Mouse (Mus musculus) midbrain, embryonic 10.5 days (tissue): ENCODE results near the gene Nt5m. TPM values are rescaled to one million over a fixed set of nuclear protein-coding genes. Genes with fewer than 3 reads are reported as not detected.
A peak's percentile ranks its signal among the peaks of the same experiment; 100 is the strongest.
"Not testable (repeated sequence)": the region's sequence is repeated elsewhere in the genome, so short reads cannot be mapped to it uniquely, and the experiment has no call there.

Experiments
- DNase-seq: peaks from one replicate; pipeline ENCODE4 v3.0.0-alpha.2; 2017; ENCODE audit warnings: low spot score
- H3K27ac ChIP-seq: fragments of 300-500 bp; sonication (generic); replicated peaks from 2 replicates; pipeline ENCODE4 v1.5.1; 2016; ENCODE audit warnings: mild to moderate bottlenecking
- H3K27me3 ChIP-seq: fragments of 300-500 bp; sonication (generic); 2 replicates; pipeline ENCODE4 v1.6.1; 2016; ENCODE audit warnings: low read depth, mild to moderate bottlenecking; ENCODE audit not compliant: poor library complexity, severe bottlenecking
- H3K36me3 ChIP-seq: fragments of 300-500 bp; sonication (generic); 2 replicates; pipeline ENCODE4 v1.6.1; 2016; ENCODE audit warnings: mild to moderate bottlenecking, moderate library complexity
- H3K4me1 ChIP-seq: fragments of 300-500 bp; sonication (generic); 2 replicates; pipeline ENCODE4 v1.6.1; 2016
- H3K4me3 ChIP-seq: fragments of 300-500 bp; sonication (generic); 2 replicates; pipeline ENCODE4 v1.5.1; 2016; ENCODE audit warnings: mild to moderate bottlenecking, moderate library complexity
- H3K9me3 ChIP-seq: fragments of 300-500 bp; sonication (generic); replicated peaks from 2 replicates; pipeline ENCODE4 v1.6.1; 2016; ENCODE audit warnings: mild to moderate bottlenecking
- WGBS: fragments of 180-500 bp; shearing (Covaris S2); methylation state at CpG from one replicate; pipeline ENCODE4 v1.1.7; 2016; 5-methylcytosine and 5-hydroxymethylcytosine counted together
- polyA plus RNA-seq: library from polyadenylated mRNA; unstranded; fragments of >200 nt; fragmentation: Nextera tagmentation; extraction: Ambion mirVana; gene quantifications from 2 replicates; pipeline ENCODE4 v1.2.1, GENCODE M21; 2016

Nt5m gene
- polyA plus RNA-seq, 1 experiment from 2014 or later, result 40.9 TPM

- Histone ChIP-seq H3K27me3 (no peaks in the 10 kb centered on the region), H3K36me3 (peaks cover 27% of the 10 kb centered on the region), H3K4me1 (peaks cover 25% of the 10 kb centered on the region), H3K9me3 (no peaks in the 10 kb centered on the region), H3K27ac (peak overlapping the region; percentile 99), H3K4me3 (peak overlapping the region; percentile 85)
- no peak for DNase-seq
- 66% methylated on average over 14 of the region's 14 CpGs for WGBS
Observed at GRCm38 (mm10) chr11:59810480-59811158, 28.6 kb upstream of the Nt5m start.

GRCm38 (mm10) chr11:59811211-59811610 is 28.0 kb upstream of the Nt5m start:
- no peak overlapping the region for H3K4me3 ChIP-seq
- 74% methylated on average over 4 of the region's 4 CpGs for WGBS
- no peak for DNase-seq
- no peaks in the 10 kb centered on the region for H3K9me3 ChIP-seq
- H3K4me1 ChIP-seq, result peaks cover 25% of the 10 kb centered on the region
- no peaks in the 10 kb centered on the region for H3K27me3 ChIP-seq
- no peak overlapping the region; the same call in 1 of the 2 replicates for H3K27ac ChIP-seq
- peaks cover 27% of the 10 kb centered on the region for H3K36me3 ChIP-seq

- Histone ChIP-seq H3K27me3 (no peaks in the 10 kb centered on the region), H3K4me3 (no peak overlapping the region), H3K27ac (no peak overlapping the region), H3K9me3 (no peaks in the 10 kb centered on the region), H3K36me3 (peaks cover 30% of the 10 kb centered on the region), H3K4me1 (peaks cover 24% of the 10 kb centered on the region)
- WGBS, result 80% methylated on average over 3 of the region's 3 CpGs
- no peak for DNase-seq
Observed at GRCm38 (mm10) chr11:59813276-59813675, 26.0 kb upstream of the Nt5m start.

GRCm38 (mm10) chr11:59814311-59814710 is 24.9 kb upstream of the Nt5m start:
- Histone ChIP-seq H3K4me3 (no peak overlapping the region), H3K9me3 (no peaks in the 10 kb centered on the region), H3K4me1 (peaks cover 14% of the 10 kb centered on the region), H3K36me3 (peaks cover 40% of the 10 kb centered on the region), H3K27ac (no peak overlapping the region), H3K27me3 (no peaks in the 10 kb centered on the region)
- WGBS, result 69% methylated on average over 1 of the region's 1 CpGs
- DNase-seq, result no peak

GRCm38 (mm10) chr11:59814936-59815335 is 24.3 kb upstream of the Nt5m start:
- Histone ChIP-seq H3K4me1 (peaks cover 13% of the 10 kb centered on the region), H3K36me3 (peaks cover 47% of the 10 kb centered on the region), H3K4me3 (no peak overlapping the region), H3K9me3 (no peaks in the 10 kb centered on the region), H3K27ac (no peak overlapping the region), H3K27me3 (no peaks in the 10 kb centered on the region)
- no peak for DNase-seq
- WGBS, result 93% methylated on average over 6 of the region's 6 CpGs

GRCm38 (mm10) chr11:59815482-59816065 is 23.7 kb upstream of the Nt5m start:
- Histone ChIP-seq H3K4me3 (no peak overlapping the region), H3K27ac (no peak overlapping the region), H3K4me1 (peaks cover 10% of the 10 kb centered on the region), H3K9me3 (no peaks in the 10 kb centered on the region), H3K36me3 (peaks cover 53% of the 10 kb centered on the region), H3K27me3 (no peaks in the 10 kb centered on the region)
- no peak for DNase-seq
- WGBS, result 90% methylated on average over 6 of the region's 6 CpGs

- Histone ChIP-seq H3K27me3 (no peaks in the 10 kb centered on the region), H3K4me1 (no peaks in the 10 kb centered on the region), H3K9me3 (no peaks in the 10 kb centered on the region), H3K4me3 (no peak overlapping the region), H3K36me3 (peaks cover 76% of the 10 kb centered on the region), H3K27ac (no peak overlapping the region)
- DNase-seq, result no peak
- 94% methylated on average over 3 of the region's 3 CpGs for WGBS
Observed at GRCm38 (mm10) chr11:59817916-59818315, 21.3 kb upstream of the Nt5m start.

- no peak overlapping the region for H3K4me3 ChIP-seq
- 89% methylated on average over 3 of the region's 3 CpGs for WGBS
- H3K36me3 ChIP-seq, result peaks cover 100% of the 10 kb centered on the region
- no peak for DNase-seq
- H3K9me3 ChIP-seq, result no peaks in the 10 kb centered on the region
- H3K4me1 ChIP-seq, result no peaks in the 10 kb centered on the region
- no peaks in the 10 kb centered on the region for H3K27me3 ChIP-seq
- no peak overlapping the region for H3K27ac ChIP-seq
Observed at GRCm38 (mm10) chr11:59821625-59822024, 17.6 kb upstream of the Nt5m start.

- H3K4me3 ChIP-seq, result peak overlapping the region; percentile 98
- no CpG with 5 or more reads among the region's 1 CpGs for WGBS
- not testable (repeated sequence) for H3K27me3 ChIP-seq, H3K9me3 ChIP-seq, DNase-seq, H3K27ac ChIP-seq
- peaks cover 52% of the 10 kb centered on the region for H3K36me3 ChIP-seq
- H3K4me1 ChIP-seq, result peaks cover 18% of the 10 kb centered on the region
Observed at GRCm38 (mm10) chr11:59837789-59838188, 1.5 kb upstream of the Nt5m start.

GRCm38 (mm10) chr11:59838426-59838825 is 821 bp upstream of the Nt5m start:
- Histone ChIP-seq H3K9me3 (no peaks in the 10 kb centered on the region), H3K4me1 (peaks cover 18% of the 10 kb centered on the region), H3K27ac (peak overlapping the region; percentile 99; the same call in 1 of the 2 replicates), H3K36me3 (peaks cover 46% of the 10 kb centered on the region), H3K27me3 (no peaks in the 10 kb centered on the region), H3K4me3 (peak overlapping the region; percentile 98)
- 74% methylated on average over 4 of the region's 4 CpGs for WGBS
- DNase-seq, result no peak

GRCm38 (mm10) chr11:59839459-59840126 is 346 bp downstream of the Nt5m start, which contains the start of gene Cops3:
Gene Cops3 (minus strand): TSS chr11:59839838.
- peak; percentile 97 for DNase-seq
- H3K4me3 ChIP-seq, result peak within 1 kb of the TSS; percentile 98
- WGBS, result under 1% methylated on average over 43 of the region's 43 CpGs
- no peaks in the 10 kb centered on the region for H3K27me3 ChIP-seq
- H3K4me1 ChIP-seq, result peaks cover 18% of the 10 kb centered on the region
- H3K27ac ChIP-seq, result peak within 1 kb of the TSS; percentile 99
- H3K36me3 ChIP-seq, result peaks cover 36% of the 10 kb centered on the region
- no peaks in the 10 kb centered on the region for H3K9me3 ChIP-seq

- Histone ChIP-seq H3K27ac (no peak overlapping the region), H3K4me1 (peaks cover 25% of the 10 kb centered on the region), H3K36me3 (peaks cover 19% of the 10 kb centered on the region), H3K4me3 (no peak overlapping the region), H3K27me3 (no peaks in the 10 kb centered on the region), H3K9me3 (no peaks in the 10 kb centered on the region)
- WGBS, result 94% methylated on average over 11 of the region's 11 CpGs
- DNase-seq, result no peak
Observed at GRCm38 (mm10) chr11:59846311-59846710, 7.1 kb downstream of the Nt5m start.

- no peaks in the 10 kb centered on the region for H3K9me3 ChIP-seq
- H3K36me3 ChIP-seq, result peaks cover 19% of the 10 kb centered on the region
- H3K27ac ChIP-seq, result no peak overlapping the region; the same call in 1 of the 2 replicates
- 25% methylated on average over 2 of the region's 2 CpGs for WGBS
- peak overlapping the region; percentile 85 for H3K4me3 ChIP-seq
- DNase-seq, result peak; percentile 51
- H3K4me1 ChIP-seq, result peaks cover 25% of the 10 kb centered on the region
- H3K27me3 ChIP-seq, result no peaks in the 10 kb centered on the region
Observed at GRCm38 (mm10) chr11:59847131-59847530, 7.9 kb downstream of the Nt5m start.
